Mouse (Mus musculus) 416B (cell line): ENCODE measurements at regions not wholly inside any gene's neighbourhood (a gene's known extent, or its start where the extent isn't known, plus 50 kb on each side); places are given as distances from the start of the nearest gene placed in this dataset.
A peak's percentile ranks its signal among the peaks of the same experiment; 100 is the strongest.

ENCODE experiments used
- DNase-seq: peaks from one replicate; pipeline ENCODE4 v3.0.0; 2011; ENCODE audit warnings: low read depth

DNA sequence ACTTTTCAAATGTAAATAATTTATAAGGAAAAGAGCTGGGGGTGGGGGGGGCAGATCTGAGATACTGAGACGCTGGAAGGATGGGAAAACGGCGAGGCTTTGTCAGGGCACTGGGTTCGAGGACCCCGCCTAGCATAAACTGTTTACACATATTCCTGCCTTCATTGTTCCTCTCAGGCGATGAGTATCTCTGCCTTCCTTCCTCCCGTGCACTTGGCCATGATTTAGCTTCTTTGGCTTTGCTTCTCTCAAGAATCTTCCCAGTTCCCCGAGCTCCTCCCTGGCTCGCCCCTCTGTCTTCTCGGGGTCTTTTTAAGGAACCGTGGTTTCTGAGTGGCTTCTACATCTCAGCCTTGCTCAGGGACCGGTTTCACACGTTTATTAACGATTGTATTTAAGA lies 127.3 kb upstream of the Zeb2 start:
- DNase-seq, result no peak

DNA sequence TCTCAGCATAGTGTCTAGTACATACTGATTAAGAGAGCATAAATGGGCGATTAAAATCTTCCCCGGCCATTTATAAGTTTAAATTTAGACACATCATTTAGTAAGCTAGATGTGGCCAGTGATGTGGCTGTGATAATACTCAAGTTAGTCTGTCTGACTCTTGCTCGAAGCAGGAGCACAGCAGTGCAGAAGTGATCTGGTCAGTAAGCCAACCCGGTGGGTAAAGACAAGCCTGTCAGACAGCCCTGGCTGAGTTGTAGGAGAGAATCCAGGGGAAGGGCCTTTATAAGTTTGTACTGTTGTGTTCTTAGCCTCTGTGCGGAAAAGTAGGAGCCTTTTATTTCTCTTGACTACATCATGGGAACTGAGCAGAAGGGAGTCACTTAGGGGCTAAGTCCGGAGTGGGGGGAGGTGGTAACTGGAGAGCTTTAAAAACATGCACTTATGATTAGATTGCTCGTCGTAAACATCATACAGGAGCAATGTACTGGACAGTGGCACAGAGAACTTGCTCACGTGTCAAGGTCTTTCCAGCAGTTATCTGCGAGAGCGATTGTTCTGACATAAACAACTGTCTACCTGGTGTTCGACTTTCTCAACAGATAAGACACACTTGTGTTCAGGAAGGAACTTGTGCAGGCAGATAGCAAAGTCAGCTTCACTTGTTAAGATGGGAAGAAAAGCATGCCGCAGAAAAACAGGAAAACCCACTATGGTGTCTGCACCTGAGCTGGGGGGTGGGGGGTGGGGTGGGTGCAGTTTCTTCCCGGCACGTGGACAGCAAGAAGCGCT lies 122.5 kb upstream of the Zeb2 start:
- peak; percentile 55 for DNase-seq

DNA sequence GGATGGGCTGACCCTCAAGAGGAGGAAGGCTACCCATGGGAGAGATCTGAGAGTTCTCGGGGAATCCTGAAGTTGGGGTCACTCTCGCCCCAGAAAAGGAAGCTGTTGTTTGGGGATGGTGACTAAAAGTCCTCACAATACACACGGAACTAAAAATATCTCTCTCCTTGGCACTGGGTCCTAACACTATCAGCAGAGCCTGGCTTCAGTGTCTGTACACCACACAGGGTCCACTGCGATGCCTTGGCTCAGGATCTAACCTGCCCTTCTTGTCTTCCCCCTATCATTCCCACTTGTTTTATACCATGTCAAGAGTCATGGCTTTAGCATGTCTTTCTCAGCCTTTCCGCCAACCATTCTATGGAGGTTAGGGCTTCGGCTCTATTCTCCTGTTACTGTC lies 121.8 kb upstream of the Zeb2 start:
- DNase-seq, result no peak

DNA sequence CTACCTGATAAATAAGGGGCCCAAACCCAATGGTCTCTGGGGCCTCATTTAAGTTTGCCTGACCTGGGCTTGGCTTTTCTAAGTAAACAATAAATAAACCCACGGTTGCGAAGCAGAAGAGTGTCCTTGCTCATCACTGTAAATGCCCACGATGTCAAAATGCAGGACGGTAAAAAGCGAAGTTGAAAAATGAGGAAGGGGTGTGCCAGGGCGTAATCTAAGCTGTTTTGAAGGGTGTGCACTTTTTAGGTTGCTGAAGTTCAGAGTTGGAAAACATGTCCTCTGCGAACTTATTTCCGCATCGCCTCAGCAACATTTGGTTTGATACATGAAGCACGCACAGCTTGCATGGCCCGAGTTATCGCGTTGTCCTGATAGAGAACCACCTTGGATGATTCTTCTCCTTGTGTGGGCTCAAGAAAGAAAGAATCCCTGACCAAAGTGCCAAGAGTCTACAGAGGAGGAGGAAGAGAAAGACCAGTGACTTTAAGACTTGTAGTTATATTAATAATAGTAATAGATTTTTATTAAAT lies 119.0 kb upstream of the Zeb2 start:
- no peak for DNase-seq

DNA sequence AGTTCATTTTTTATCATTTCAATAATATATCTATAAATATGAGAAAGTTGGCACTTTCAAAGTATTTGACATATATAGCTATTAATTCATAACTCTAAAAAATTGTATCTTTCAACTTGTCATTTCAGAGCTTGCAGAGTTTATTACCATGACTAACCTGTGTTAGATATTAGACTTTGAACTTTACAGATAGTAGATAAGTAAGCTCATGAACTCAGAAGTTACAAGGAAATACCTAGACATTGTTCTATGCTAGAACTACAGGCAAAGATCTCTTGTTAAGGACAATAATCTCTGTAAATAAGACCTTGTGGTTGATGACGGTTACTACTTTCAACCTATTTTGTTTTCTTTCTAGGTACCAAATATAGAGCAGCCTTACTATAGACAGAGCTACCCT lies 117.0 kb upstream of the Zeb2 start:
- no peak for DNase-seq

DNA sequence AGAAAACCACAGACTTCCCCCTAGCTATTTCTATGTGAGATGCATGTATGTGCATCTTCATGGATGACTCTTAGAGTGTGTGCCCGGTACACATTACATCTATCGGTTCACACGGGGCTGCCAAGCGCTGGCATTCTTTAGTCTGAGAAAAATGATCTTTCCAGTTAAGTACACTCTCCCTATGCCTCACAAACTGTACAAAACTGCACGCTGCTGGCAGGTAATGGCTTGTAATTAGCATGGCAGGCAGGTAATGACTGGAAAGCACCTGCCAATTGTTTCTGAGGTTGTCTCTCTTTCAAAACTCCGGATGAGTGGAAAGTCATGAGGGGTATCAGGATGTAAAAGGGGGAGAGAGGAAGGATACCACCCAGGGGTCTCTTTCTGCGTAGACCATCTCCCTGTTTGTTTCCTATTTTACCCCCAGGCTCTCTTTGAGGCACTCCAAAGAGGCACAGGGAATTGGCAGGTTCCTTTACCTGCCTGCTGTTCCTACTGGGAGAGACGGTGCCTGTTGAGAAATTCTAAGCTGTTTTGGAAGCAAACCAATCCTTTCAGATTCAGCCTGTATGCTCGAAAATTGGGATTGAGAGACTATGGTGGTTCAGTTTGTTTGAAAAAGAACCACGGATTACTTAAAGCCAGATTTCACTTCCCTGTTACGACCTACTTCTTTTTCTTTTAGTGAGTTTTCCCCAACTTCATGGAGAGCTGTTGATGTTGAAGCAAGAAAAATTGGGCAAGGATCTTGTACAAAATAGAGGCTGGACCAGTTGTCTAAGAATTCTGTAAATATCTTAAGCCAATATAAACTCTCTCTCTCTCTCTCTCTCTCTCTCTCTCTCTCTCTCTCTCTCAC lies 113.4 kb upstream of the Zeb2 start:
- no peak for DNase-seq

DNA sequence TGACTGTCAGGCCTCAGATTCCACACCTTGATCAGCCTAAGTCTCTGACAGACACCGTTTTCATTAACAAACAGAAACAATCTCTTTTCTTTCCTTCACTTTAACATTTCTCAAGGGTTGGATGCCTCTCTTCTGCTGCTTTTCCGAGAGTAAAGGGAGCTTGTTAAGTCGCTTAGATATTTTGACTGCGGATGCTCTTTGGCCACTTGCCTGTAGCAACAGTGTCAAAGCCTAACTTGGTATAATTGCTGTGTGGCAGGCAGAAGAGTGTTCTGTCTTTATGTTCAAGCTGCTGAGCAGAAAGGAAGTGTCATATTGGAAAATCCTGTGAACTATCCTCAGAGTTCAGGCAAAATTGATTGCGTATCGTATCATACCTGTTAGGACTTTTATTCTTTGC lies 112.3 kb upstream of the Zeb2 start:
- no peak for DNase-seq

DNA sequence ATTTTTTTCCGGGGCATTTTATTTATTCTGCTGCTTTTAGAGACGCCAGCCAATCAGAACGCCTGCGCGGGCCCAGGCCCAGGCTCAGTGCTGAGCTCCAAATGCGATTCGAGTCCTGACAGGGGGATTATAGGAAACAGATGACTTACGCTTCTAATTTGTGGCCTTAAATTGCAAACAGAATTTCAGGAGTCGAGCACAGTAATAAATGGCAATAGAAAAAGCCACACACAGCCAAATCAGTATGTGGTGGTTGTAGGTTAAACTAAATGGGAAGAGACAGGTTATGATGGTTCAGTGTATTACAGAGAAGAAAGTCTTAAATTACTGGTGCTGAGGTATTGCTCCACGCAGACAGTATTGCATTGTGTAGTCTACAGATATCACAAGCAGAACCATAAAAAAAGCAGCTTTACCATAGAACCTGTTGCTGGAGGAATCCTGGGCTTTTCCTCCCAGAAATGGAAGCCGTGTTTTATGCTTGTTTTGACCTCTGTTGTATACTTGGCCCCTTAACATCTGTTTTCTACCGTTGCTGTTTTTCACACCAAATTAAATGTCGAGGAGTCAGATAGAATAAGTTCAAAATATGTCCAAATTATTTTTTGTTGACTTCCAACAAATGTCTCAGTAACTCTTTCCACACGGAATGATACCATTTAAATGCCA lies 110.2 kb upstream of the Zeb2 start:
- no peak for DNase-seq

DNA sequence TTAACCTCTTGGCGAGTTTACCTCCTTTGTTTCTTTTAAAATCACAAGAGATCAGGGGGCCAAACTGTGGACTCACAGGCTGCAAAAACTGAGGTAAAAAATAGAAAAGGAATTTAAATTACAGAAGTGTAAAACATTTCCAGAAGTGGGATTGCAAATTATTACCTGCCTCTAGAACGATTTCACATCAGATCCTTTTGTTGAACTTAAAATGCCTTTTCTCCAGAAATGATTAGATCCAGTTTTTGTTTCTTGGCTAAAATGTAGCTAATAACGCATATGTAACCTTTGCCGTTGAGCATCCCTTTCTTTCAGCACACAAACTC lies 108.8 kb upstream of the Zeb2 start:
- DNase-seq, result no peak

DNA sequence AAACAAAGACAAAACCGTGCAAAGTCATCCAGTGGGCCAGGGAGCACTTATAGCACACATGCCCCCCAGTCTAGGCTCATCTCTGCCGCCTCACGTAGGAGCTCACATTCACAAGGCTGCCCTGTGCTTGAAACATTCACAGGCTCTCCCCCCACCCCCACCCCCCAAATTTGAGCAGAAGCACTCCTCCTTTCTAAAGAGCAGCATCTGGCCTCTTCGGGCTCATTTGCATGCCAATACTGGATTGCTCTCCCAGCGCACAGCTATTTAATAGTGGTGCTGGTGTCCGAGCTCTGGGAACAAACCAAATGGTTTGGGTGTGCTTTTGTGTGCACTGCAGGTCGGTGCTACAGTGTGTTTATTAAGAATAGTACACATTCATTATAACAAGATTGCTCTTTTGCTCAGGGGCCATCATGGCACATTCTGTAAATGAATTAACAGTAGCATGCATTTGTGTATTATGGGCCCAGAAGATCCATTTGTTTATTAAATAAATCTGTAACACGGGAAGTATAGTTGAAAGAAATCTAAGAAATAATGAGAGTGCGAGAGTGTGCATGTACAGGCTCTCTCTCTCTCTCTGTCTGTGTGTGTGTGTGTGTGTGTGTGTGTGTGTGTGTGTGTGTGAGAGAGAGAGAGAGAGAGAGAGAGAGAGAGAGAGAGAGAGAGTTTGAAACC lies 108.3 kb upstream of the Zeb2 start:
- no peak for DNase-seq

DNA sequence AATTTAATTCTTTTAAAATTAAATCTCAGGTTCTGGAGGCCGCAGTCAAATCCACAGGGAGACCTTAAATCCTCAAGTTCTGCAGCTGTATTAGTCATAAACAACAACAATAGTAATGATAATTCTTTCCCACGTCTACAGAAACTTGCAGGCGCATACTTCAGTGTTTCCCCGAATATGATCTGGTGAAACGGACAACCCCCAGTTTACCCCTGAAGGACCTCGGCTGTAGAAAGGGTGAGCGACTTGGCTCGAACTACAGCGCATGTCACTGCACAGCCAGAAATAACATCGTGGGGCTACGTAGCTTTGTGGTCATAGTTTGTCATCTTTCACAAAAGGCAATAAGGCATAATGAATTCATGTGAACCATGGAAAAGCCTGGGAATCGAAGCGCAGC lies 105.0 kb upstream of the Zeb2 start:
- no peak for DNase-seq

DNA sequence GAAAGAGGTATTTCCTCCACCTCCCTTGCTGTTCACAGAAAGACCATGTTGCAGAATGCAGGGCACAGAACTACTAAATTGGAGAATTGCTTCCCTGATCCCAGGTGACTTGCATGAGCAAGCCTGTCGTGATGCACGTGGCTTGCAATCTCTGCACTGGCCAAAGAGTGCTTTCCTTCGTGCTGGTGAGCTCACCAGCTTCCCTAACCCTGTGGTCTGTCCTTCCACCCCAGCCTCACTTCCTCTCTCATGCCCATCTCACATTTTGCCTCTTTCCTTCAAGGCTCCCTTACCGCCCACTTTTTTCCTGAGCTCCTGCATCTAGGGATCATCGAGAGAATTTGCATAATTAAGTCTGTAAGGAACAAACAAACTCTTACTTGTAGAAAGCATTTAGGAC lies 102.7 kb upstream of the Zeb2 start:
- no peak for DNase-seq

DNA sequence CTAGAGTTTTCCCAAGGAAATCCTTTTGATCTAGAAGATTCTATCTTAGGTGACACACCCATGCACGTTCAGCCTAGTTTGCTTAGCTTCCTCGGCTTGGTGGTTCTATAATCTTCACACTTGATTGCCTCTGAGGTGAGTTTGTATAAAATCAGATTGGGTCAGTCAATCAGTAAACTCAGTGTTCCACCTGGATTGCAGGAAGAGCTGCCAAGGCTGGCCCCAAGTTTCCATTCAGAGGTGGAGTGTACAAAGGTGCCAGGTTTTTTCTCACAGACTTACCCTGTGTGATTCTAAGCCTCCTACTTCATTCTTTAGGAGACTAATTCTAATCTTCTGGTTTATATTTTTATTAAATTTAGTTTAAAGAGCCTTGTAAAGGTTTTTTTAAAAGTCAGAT lies 95.6 kb upstream of the Zeb2 start:
- DNase-seq, result no peak

DNA sequence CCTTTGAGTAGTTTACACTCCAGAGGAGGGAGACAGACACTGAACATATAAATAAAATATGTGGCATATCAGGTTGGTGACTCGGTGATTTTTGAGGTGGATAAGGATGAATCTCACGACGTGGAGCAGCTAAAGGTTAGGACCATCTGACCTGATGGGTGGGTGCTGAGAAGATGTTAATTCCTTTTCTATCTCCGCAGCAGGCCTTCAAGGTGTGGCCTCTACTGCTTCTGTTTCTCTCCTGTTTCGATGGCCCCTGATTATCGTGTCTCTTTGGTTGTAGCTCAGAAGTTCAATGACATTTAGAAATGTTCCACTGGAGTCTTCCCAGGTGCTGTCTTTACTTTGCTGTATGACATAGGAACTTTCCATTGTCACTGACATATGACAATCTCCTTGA lies 91.3 kb upstream of the Zeb2 start:
- DNase-seq, result no peak

DNA sequence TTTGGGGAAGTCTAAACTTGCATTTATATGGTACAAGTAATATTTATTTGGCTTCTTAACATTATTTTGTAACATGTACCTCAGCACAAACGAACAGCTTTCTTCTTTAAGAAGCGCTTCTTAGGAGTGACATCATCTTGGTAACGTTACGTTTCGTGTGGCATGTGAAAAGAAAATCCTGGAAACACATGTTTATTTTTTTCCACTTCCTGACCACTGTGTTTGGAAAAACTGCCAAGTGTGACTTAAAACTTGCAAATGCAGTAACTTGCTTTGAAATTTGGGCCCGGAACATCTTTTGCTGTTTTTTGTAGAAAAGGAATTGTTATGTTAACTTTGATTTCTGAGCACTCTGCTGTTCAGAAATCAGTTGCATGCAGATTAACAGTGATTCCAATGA lies 88.6 kb upstream of the Zeb2 start:
- peak; percentile 11 for DNase-seq

DNA sequence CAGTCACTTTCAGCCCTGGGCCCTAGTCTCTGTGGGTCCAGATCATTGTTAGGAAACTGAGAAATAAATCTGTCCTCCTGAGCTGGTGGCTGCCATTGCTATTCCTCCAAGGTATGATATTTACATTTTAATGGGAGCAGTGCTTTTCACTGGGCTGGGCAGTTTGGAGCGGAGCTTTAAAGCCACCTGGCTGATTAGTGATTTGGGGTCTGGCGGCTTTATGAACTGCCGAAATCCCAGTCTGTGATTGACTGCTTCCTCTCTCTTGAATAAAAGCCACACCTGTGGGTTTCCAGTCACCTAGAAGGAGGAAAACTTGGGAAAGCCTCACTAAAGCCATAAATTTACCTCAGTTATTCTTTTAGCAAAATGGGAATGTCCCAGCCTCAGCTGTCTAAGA lies 88.0 kb upstream of the Zeb2 start:
- DNase-seq, result no peak

DNA sequence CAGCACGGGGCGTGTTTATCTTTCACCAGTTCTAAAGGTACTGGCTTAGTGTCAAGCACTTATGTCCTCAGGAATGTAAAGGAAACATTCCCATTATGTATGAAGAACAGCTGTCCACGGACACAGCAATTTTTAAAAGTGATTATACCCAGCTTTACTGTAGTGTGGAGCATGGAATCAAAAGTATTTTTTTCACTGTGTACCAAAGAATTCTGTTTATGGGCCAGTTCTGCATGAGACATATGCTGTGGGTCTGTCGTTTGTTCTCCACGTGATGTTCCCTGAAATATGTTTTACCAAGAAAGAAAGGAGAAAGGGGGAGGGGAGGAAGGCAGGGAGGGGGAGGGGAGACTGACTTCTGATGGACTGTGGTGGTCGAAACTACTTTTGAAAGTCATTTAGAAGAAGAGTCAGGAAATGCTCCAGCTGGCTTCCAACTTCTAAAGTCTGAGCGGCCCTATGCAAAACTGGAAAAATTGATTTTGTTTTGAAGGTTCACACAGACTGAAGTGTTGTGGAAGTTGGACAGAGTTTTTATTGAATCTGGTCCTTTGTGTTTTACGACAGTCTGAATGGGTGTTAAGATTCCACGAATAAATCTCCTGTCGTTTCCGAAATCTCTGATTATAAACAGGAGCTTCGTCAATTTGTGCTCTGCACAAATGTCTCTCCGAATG lies 80.9 kb upstream of the Zeb2 start:
- no peak for DNase-seq

DNA sequence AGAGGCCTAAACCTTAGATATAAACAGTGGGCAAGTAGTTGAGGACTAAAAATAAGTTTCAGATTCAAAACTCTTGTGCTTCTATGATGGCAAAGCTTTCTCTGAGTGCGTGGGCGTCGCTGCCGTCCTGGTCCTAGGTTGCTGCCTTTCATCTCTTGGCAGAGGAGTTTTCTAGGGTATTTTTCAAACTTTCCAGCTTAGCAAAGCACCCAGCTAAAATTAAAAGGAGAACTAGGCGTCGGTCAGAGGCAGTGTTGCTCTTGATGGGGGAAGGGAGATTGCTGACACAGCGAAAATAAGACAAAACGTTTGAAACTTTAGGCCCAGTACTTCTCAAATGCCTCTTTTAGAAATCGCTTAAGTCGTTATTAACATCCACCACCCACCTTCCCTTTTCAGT lies 80.1 kb upstream of the Zeb2 start:
- DNase-seq, result no peak

DNA sequence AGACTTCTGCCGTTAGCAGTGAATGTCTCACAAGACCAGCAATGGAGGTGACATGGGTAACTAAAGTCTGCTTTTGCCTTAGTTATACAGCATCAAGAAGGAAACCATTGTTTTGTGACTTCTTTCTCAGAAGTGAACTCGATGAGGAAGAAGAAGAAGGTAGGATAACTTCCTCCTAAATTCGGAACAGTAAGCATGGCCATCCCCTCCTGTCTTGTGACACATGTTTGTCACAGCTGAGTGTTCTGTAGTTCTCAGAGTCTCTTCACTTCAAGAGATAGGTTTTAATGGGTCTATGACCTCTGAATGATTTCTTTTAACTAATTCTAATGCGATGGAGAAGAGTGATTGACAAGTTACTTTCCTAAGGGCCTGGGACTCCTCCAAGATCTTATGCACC lies 79.3 kb upstream of the Zeb2 start:
- no peak for DNase-seq

DNA sequence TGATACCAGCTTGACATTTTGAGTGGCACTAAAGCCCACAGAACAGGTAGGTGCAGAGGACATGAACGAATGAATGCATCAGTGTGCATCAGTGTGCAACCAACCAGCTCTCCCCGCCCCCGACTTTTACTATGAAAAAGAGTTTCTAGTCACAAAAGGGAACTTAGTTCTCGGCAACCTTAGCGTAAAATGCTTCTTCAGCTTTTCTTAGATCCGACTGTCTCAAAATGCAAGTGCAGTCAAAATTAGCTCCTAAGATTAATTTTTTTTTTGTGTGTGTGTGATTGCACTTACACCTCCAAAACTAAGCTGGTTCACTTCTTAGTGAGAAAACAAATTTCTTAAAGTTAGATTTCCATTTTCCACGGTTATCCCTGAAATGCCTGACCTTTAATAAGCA lies 77.1 kb upstream of the Zeb2 start:
- DNase-seq, result no peak

DNA sequence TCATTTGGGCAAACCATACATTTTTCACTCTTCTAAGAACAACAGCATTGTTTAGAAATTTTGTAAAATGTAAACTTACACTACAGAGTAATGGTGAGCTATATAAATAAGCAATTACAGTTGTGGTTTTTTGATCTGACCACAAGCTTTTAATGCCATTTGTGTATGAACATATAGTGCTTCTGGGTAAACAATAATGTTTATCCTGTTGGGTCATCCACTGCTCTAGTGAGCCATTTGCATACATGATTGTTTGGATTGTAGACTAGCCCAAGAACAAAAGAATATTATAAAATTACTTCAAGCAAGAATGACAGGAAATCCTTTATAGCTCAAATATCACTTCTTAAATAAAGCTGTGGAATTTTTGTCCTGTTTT lies 68.4 kb upstream of the Zeb2 start:
- DNase-seq, result no peak
